Mouse (Mus musculus): Measurements from ENCODE around the gene Crmp1. TPM values are rescaled to one million over a fixed set of nuclear protein-coding genes. Genes with fewer than 3 reads are reported as not detected.
A peak's percentile ranks its signal among the peaks of the same experiment; 100 is the strongest.

Gene Crmp1
- polyA plus RNA-seq, 1 experiment from 2014 or later = 6.7 TPM

DNA sequence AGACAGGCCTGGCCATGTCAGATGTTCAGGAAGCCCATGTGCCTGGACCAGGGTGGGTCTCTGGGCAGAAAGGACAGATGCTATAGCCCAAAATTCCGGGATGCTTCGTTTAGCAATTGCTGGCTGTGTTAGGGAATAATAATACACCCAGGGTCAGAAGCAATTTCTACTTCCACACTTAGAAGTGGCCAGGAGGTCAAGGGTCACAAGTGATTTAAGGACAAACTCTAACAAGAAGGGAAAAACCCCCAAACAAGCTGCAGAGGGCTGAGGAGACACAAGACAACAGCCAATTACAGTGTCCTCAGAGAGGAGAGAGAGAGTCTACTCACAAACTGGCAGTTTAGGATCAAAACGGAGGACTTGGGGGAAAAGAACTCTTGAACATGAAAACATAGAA lies 93.3 kb downstream of the Crmp1 start:
- Histone ChIP-seq H3K4me1 (ENCODE audit: control insufficient read depth, insufficient read depth, low read length) (peaks cover 19% of the 10 kb centered on the region), H3K27me3 (ENCODE audit: control insufficient read depth, insufficient read depth, low read length) (0 out of 2 replicates have a peak, but pooled peaks cover 3% of the 10 kb centered on the region), H3K4me2 (ENCODE audit: low read depth, low read length) (no peak overlapping the region), H3K27ac (ENCODE audit: low read length) (no peak overlapping the region), H3K9ac (ENCODE audit: low read length) (no peak overlapping the region), H3K9me3 (replicated peaks; ENCODE audit: control insufficient read depth, low read length) (no peaks in the 10 kb centered on the region), H3K4me3 (ENCODE audit: low read length) (no peak overlapping the region), H3K36me3 (ENCODE audit: control insufficient read depth, insufficient read depth) (no peaks in the 10 kb centered on the region)
- ATAC-seq (replicated peaks; ENCODE audit: extremely low read depth, insufficient read depth, low FRiP score) = no peak
- 76% methylated on average over 3 of the region's 3 CpGs for WGBS

DNA sequence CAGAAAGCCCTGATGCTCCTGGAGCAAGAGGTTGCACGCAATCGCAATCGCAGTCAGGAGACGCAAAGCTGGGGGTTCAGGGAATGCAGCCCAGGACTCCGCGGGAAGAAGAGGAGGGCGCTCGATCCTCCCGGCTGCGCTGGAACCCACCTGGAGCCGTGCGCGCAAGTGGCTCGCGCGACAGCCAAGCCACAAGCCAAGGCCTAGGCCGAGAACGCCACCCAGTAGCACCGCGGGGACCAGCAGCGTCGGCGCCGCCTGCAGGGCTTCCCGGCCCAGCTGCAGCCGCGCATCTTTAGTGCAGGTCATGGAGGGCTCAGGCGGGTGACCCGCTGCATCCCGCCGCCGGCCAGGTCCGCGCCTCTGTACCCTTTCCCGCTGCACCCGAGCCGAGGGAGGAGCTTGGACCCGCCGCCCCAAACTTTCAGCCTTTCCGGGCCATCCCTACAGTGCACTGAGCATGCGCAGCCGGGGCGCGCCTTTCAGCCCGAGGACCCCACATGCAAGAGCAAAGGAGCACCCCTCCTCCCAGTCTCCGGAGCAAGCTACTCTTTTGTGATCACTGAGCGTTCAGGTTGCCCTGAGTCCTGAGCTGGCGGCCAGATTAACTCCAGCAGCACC lies 94.9 kb downstream of the Crmp1 start, which contains the start of gene Evc:
TSS of gene Evc (minus strand) at position 410 of the 621 bp plus-strand sequence.
- H3K27ac ChIP-seq (ENCODE audit: low read length) = no peak within 1 kb of the TSS
- H3K27me3 ChIP-seq (ENCODE audit: control insufficient read depth, insufficient read depth, low read length) = 0 out of 2 replicates have a peak, but pooled peaks cover 3% of the 10 kb centered on the region
- H3K4me1 ChIP-seq (ENCODE audit: control insufficient read depth, insufficient read depth, low read length) = peaks cover 19% of the 10 kb centered on the region
- no peaks in the 10 kb centered on the region for H3K9me3 ChIP-seq (replicated peaks; ENCODE audit: control insufficient read depth, low read length)
- WGBS = under 1% methylated on average over 48 of the region's 48 CpGs
- H3K4me2 ChIP-seq (ENCODE audit: low read depth, low read length) = peak within 1 kb of the TSS; percentile 97
- H3K36me3 ChIP-seq (ENCODE audit: control insufficient read depth, insufficient read depth) = no peaks in the 10 kb centered on the region
- H3K9ac ChIP-seq (ENCODE audit: low read length) = peak within 1 kb of the TSS; percentile 84
- H3K4me3 ChIP-seq (ENCODE audit: low read length) = peak within 1 kb of the TSS; percentile 74
- peak; percentile 56; the same call in 1 of the 2 replicates for ATAC-seq (replicated peaks; ENCODE audit: extremely low read depth, insufficient read depth, low FRiP score)

DNA sequence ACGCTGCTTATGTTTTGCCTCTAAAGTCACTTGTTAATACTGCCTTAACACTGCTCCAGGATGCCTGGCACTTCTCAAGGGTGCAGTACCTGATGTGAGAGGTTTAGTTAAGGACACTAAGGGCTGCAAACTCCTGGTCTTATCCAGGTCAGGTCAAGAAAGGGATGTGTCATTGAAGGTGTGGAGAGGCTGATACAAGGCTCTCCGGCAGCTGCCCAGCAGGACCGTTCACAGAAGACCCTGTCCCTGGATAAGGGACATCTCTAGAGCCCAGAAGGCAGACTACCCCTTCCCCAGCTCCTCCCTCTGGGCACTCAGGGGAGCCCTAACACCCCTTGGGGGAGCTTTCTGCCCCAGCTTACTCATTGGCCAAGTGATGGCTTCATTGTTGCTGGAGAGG lies 96.0 kb downstream of the Crmp1 start:
- Histone ChIP-seq H3K27ac (ENCODE audit: low read length) (peak overlapping the region; percentile 55), H3K4me3 (ENCODE audit: low read length) (peak overlapping the region; percentile 74), H3K4me1 (ENCODE audit: control insufficient read depth, insufficient read depth, low read length) (peaks cover 19% of the 10 kb centered on the region), H3K27me3 (ENCODE audit: control insufficient read depth, insufficient read depth, low read length) (0 out of 2 replicates have a peak, but pooled peaks cover 3% of the 10 kb centered on the region), H3K9ac (ENCODE audit: low read length) (peak overlapping the region; percentile 84), H3K4me2 (ENCODE audit: low read depth, low read length) (peak overlapping the region; percentile 80), H3K36me3 (ENCODE audit: control insufficient read depth, insufficient read depth) (no peaks in the 10 kb centered on the region), H3K9me3 (replicated peaks; ENCODE audit: control insufficient read depth, low read length) (no peaks in the 10 kb centered on the region)
- WGBS = 41% methylated on average over 3 of the region's 3 CpGs
- ATAC-seq (replicated peaks; ENCODE audit: extremely low read depth, insufficient read depth, low FRiP score) = no peak

- Histone ChIP-seq H3K4me2 (ENCODE audit: low read depth, low read length) (peak within 1 kb of the TSS; percentile 97), H3K4me3 (ENCODE audit: low read length) (peak within 1 kb of the TSS; percentile 74), H3K4me1 (ENCODE audit: control insufficient read depth, insufficient read depth, low read length) (peaks cover 19% of the 10 kb centered on the region), H3K27me3 (ENCODE audit: control insufficient read depth, insufficient read depth, low read length) (0 out of 2 replicates have a peak, but pooled peaks cover 3% of the 10 kb centered on the region), H3K9ac (ENCODE audit: low read length) (peak within 1 kb of the TSS; percentile 84), H3K27ac (ENCODE audit: low read length) (peak within 1 kb of the TSS; percentile 55), H3K9me3 (replicated peaks; ENCODE audit: control insufficient read depth, low read length) (no peaks in the 10 kb centered on the region), H3K36me3 (ENCODE audit: control insufficient read depth, insufficient read depth) (no peaks in the 10 kb centered on the region)
- under 1% methylated on average over 27 of the region's 27 CpGs for WGBS
- ATAC-seq (replicated peaks; ENCODE audit: extremely low read depth, insufficient read depth, low FRiP score) = peak; percentile 75
Measured at GRCm38 (mm10) chr5:37338288-37338687, 96.5 kb downstream of the Crmp1 start, which contains the start of gene Evc2. Evc2 (plus strand) TSS chr5:37338499.

Other genes starting within 250 kb of the Crmp1 start
- gene Gm1043, start 156.6 kb upstream of the Crmp1 start, polyA plus RNA-seq (2015; fragmentation: Nextera tagmentation; extraction: Ambion mirVana) = not detected in 2 replicates
- gene Evc, start 95.0 kb downstream of the Crmp1 start, polyA plus RNA-seq (2015; fragmentation: Nextera tagmentation; extraction: Ambion mirVana) = 3.2 and 4.9 TPM in 2 replicates
- 6.6 and 8.2 TPM in 2 replicates for gene Evc2, start 96.6 kb downstream of the Crmp1 start, polyA plus RNA-seq (2015; fragmentation: Nextera tagmentation; extraction: Ambion mirVana)

Data from heart, embryonic 16.5 days (tissue).